Mouse (Mus musculus) embryonic fibroblast, embryonic 13.5 days (primary cell): ENCODE data around the gene Sumo2.

ENCODE experiments used
- CTCF ChIP-seq: IDR thresholded peaks from 2 replicates; pipeline ENCODE4 v1.5.1; 2011; ENCODE audit warnings: mild to moderate bottlenecking, control low read depth, low read length, moderate library complexity, borderline replicate concordance; ENCODE audit not compliant: insufficient read depth
- POLR2A ChIP-seq: IDR thresholded peaks from 2 replicates; pipeline ENCODE4 v1.6.1; 2011; ENCODE audit warnings: low read depth, mild to moderate bottlenecking, control low read depth, low read length, moderate library complexity

DNA sequence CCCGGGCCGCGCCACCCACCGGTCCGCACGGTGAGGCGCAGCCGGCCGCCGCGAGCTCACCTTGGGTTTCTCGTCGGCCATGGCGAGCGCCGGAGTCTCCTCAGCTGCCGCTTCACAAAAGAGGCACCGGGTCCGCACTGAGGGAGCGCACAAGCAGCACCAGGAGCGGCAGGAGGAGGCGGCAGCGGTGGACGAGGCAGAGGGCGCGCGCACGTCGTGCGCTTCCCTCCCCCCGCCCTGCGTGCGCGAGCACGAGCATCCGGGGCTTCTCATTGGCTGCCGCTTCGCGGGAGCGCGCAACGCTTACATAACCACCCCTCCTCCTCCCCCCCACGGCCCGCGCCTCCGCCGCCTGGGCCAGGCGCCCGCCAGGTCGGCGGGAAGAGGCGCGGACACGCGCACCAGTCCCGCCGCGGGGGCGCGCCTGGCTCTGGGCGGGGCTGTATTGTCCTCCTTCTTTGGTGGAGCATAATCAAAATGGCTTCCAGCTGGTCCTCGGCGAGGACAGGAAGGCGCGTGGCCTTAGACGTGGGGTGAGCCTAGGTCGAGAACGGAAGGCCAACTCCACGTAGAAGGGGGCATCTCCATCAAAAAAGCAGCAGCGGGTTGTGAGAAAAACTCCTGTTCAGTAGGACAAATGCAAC is at the start of gene Sumo2:
- no peak for TF ChIP-seq CTCF
- TF ChIP-seq POLR2A = peak; percentile 73
